Mouse (Mus musculus) kidney, postnatal 0 days (tissue): ENCODE data around the gene Stau1. TPM values are rescaled to one million over a fixed set of nuclear protein-coding genes. Genes with fewer than 3 reads are reported as not detected.

Experiments used
- ATAC-seq: fragments of 200-750 bp; cut with Nextera tagmentation; replicated peaks from 2 replicates; pipeline ENCODE4 v1.8.0; 2017; ENCODE audit warnings: low read depth, moderate number of reproducible peaks, moderate TSS enrichment, moderate library complexity; ENCODE audit not compliant: low FRiP score
- DNase-seq: peaks from one replicate; pipeline ENCODE4 v3.0.0-alpha.2; 2016; ENCODE audit warnings: low spot score
- H3K27ac ChIP-seq: fragments of 300-500 bp; sonication (generic); 2 replicates; pipeline ENCODE4 v1.5.1; 2014; ENCODE audit warnings: mild to moderate bottlenecking
- H3K27me3 ChIP-seq: fragments of 300-500 bp; sonication (generic); 2 replicates; pipeline ENCODE4 v1.6.1; 2014; ENCODE audit warnings: low read length, mixed read lengths; ENCODE audit not compliant: insufficient read depth
- H3K36me3 ChIP-seq: fragments of 300-500 bp; sonication (generic); 2 replicates; pipeline ENCODE4 v1.6.1; 2014; ENCODE audit warnings: low read length, mixed read lengths; ENCODE audit not compliant: insufficient read depth
- H3K4me1 ChIP-seq: fragments of 300-500 bp; sonication (generic); replicated peaks from 2 replicates; pipeline ENCODE4 v1.6.1; 2014; ENCODE audit warnings: antibody characterized with exemption, low read length, mixed read lengths; ENCODE audit not compliant: insufficient read depth
- H3K4me2 ChIP-seq: fragments of 300-500 bp; sonication (generic); 2 replicates; pipeline ENCODE4 v1.6.1; 2014; ENCODE audit warnings: mild to moderate bottlenecking, low read length, moderate library complexity, mixed read lengths
- H3K4me3 ChIP-seq: fragments of 300-500 bp; sonication (generic); replicated peaks from 2 replicates; pipeline ENCODE4 v1.5.1; 2014; ENCODE audit warnings: low read depth, low read length
- H3K9ac ChIP-seq: fragments of 300-500 bp; sonication (generic); 2 replicates; pipeline ENCODE4 v1.6.1; 2014; ENCODE audit warnings: low read depth, low read length
- H3K9me3 ChIP-seq: fragments of 300-500 bp; sonication (generic); replicated peaks from 2 replicates; pipeline ENCODE4 v1.6.1; 2016; ENCODE audit warnings: low read length, inconsistent platforms, mixed read lengths
- CTCF ChIP-seq: IDR thresholded peaks from 2 replicates; pipeline ENCODE4 v1.5.1; 2016; ENCODE audit warnings: antibody characterized with exemption, low read depth, mild to moderate bottlenecking, moderate library complexity
- WGBS: fragments of 180-500 bp; shearing (Covaris S2); extraction: QIAGEN DNeasy Blood & Tissue Kit; methylation state at CpG from one replicate; pipeline ENCODE4 v1.1.7; 2014; 5-methylcytosine and 5-hydroxymethylcytosine counted together
- polyA plus RNA-seq: library from polyadenylated mRNA; unstranded; fragments of >200 nt; fragmentation: Nextera tagmentation; extraction: Ambion mirVana; gene quantifications from 2 replicates; pipeline ENCODE4 v1.2.1, GENCODE M21; 2015

Stau1 gene
- polyA plus RNA-seq, 1 experiment from 2014 or later: 61.4 TPM

GRCm38 (mm10) chr2:166977490-166977889, 18.6 kb downstream of the Stau1 start:
- TF ChIP-seq CTCF: no peak
- 69% methylated on average over 3 of the region's 3 CpGs for WGBS

GRCm38 (mm10) chr2:166976356-166976755, 19.7 kb downstream of the Stau1 start:
- H3K4me3 ChIP-seq: no peak overlapping the region
- TF ChIP-seq CTCF: no peak
- ATAC-seq: no peak

More at GRCm38 (mm10) chr2:166977490-166977889, 18.6 kb downstream of the Stau1 start:
- DNase-seq (no peak), ATAC-seq (no peak)
- H3K27me3 ChIP-seq: no peaks in the 10 kb centered on the region
- H3K4me2 ChIP-seq: no peak overlapping the region
- peaks cover 16% of the 10 kb centered on the region for H3K4me1 ChIP-seq
- H3K9me3 ChIP-seq: no peaks in the 10 kb centered on the region
- H3K9ac ChIP-seq: no peak overlapping the region
- no peak overlapping the region for H3K27ac ChIP-seq
- no peaks in the 10 kb centered on the region for H3K36me3 ChIP-seq
- H3K4me3 ChIP-seq: no peak overlapping the region

DNA sequence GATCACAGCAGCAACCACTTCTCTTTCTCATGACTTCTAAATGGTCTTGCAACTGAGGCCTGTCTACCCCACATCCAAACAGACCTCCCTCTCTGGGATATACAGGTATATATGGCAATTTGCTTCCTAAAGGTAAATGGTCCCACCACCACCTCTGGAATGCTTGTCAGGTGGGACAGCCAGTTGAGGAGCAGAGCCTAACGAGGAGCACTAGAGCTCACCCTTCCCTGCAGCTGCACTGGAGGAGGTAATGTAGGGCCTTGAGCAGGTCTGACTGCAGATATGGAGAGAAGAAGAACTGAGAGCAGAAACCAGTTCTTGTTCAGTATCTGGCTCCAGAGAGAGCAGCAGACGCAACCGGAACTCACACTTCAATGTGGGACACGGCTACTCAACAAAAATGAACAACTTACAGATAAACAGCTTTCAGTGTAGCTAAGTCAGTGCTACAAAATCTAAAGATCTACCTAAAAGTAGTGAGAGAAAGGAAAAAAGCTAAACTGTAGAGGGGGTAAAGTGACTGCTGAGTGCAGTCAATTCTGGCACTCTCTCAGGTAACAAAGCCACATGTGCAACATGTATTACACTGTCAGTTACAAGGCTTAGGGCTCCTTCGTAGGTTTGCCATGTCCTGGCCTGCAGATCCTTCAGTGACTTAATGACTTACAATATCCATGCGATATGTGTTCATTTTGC, 21.8 kb downstream of the Stau1 start:
- 75% methylated on average over 6 of the region's 6 CpGs for WGBS
- no peak overlapping the region for H3K27ac ChIP-seq

More at GRCm38 (mm10) chr2:166976356-166976755, 19.7 kb downstream of the Stau1 start:
- Histone ChIP-seq H3K27me3 (no peaks in the 10 kb centered on the region), H3K9me3 (no peaks in the 10 kb centered on the region), H3K4me2 (no peak overlapping the region), H3K4me1 (peaks cover 16% of the 10 kb centered on the region), H3K36me3 (no peaks in the 10 kb centered on the region), H3K9ac (no peak overlapping the region), H3K27ac (0 out of 2 replicates have a peak overlapping the region, but pooled peaks have one; percentile 1)
- 74% methylated on average over 3 of the region's 3 CpGs for WGBS
- no peak for DNase-seq

GRCm38 (mm10) chr2:166973153-166973552, 22.9 kb downstream of the Stau1 start:
- WGBS: 48% methylated on average over 1 of the region's 1 CpGs
- Histone ChIP-seq H3K4me3 (no peak overlapping the region), H3K27ac (no peak overlapping the region), H3K9ac (no peak overlapping the region), H3K36me3 (no peaks in the 10 kb centered on the region), H3K4me2 (no peak overlapping the region), H3K4me1 (peaks cover 16% of the 10 kb centered on the region), H3K27me3 (no peaks in the 10 kb centered on the region), H3K9me3 (no peaks in the 10 kb centered on the region)
- no peak for ATAC-seq
- no peak for TF ChIP-seq CTCF
- no peak for DNase-seq

More for the DNA sequence above, 21.8 kb downstream of the Stau1 start:
- no peak overlapping the region for H3K4me3 ChIP-seq
- H3K4me2 ChIP-seq: no peak overlapping the region
- ATAC-seq: no peak
- H3K27me3 ChIP-seq: no peaks in the 10 kb centered on the region
- H3K4me1 ChIP-seq: peaks cover 16% of the 10 kb centered on the region
- no peaks in the 10 kb centered on the region for H3K36me3 ChIP-seq
- no peaks in the 10 kb centered on the region for H3K9me3 ChIP-seq
- TF ChIP-seq CTCF: no peak
- DNase-seq: no peak
- H3K9ac ChIP-seq: no peak overlapping the region

GRCm38 (mm10) chr2:166964773-166965172, 31.3 kb downstream of the Stau1 start:
- WGBS: 85% methylated on average over 2 of the region's 2 CpGs
- no peaks in the 10 kb centered on the region for H3K27me3 ChIP-seq
- no peak for ATAC-seq
- H3K4me1 ChIP-seq: no peaks in the 10 kb centered on the region
- H3K4me3 ChIP-seq: no peak overlapping the region
- TF ChIP-seq CTCF: no peak
- H3K36me3 ChIP-seq: 0 out of 2 replicates have a peak, but pooled peaks cover 8% of the 10 kb centered on the region
- H3K9ac ChIP-seq: no peak overlapping the region
- H3K4me2 ChIP-seq: no peak overlapping the region
- no peak for DNase-seq
- H3K27ac ChIP-seq: no peak overlapping the region
- H3K9me3 ChIP-seq: no peaks in the 10 kb centered on the region

DNA sequence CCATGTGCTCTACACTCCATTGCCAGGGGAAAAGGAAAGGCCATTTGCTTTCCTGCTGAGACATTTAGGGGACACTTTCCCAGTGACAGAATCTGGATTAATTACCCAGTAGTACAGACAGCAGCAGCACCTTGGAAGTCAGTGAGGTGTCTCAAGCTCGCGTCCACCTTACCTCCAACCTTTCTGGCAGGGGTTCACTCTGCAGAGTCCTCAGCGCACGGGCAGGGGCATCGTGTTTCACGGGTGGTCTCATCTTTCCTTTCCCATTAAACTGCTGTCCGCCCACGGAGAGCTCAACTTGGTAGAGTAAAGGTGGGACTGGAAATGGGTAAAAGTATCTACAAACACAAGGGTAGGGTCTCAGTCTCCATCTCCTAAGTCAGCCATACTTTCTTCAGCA, 32.8 kb downstream of the Stau1 start:
- DNase-seq (peak; percentile 60), ATAC-seq (0 out of 2 replicates have a peak, but pooled peaks have one; percentile 57)
- WGBS: 37% methylated on average over 8 of the region's 8 CpGs
- Histone ChIP-seq H3K27me3 (no peaks in the 10 kb centered on the region), H3K4me2 (no peak overlapping the region), H3K36me3 (peaks cover 19% of the 10 kb centered on the region; the same call in 1 of the 2 replicates), H3K27ac (no peak overlapping the region), H3K9me3 (no peaks in the 10 kb centered on the region), H3K9ac (no peak overlapping the region), H3K4me1 (no peaks in the 10 kb centered on the region), H3K4me3 (no peak overlapping the region)
- TF ChIP-seq CTCF: no peak
